26 mouse cellular contexts compared by ENCODE assay signal in genomic region chr16:70476161-70476560, GRCm38 (mm10).
"Had no signal": no experiment of that assay in that cellular context is flagged by ENCODE, and none has a peak within 500 bp of the region (broad histone marks: within the 10 kb centered on the region; RNA-seq: fewer than 3 reads in every experiment).

No protein-coding gene starts in this region.

- H3K4me2 ChIP-seq: heart, embryonic 12.5 days; hindbrain, embryonic 12.5 days; hindbrain, embryonic 14.5 days; intestine, embryonic 15.5 days; limb, embryonic 12.5 days; liver, embryonic 11.5 days; liver, embryonic 13.5 days; liver, embryonic 15.5 days had no signal

- ATAC-seq: hindbrain, embryonic 16.5 days; inflammation-experienced regulatory T-cells, adult 6 months; intestine, embryonic 15.5 days; intestine, postnatal 0 days had no signal

- DNase-seq: gastrocnemius, adult 2 months; gastrocnemius, postnatal 10 days; gastrocnemius, postnatal 25 days; heart, adult 18-20 months; heart, postnatal 10 days; heart, postnatal 4 days; kidney, adult 8-10 months; kidney, postnatal 10 days; kidney, postnatal 4 days; liver; liver, embryonic 13.5 days had no signal

- H3K27ac ChIP-seq: gastrocnemius, adult 2 months; heart, embryonic 10.5 days; hindbrain, embryonic 10.5 days; hindbrain, embryonic 12.5 days; hindbrain, embryonic 14.5 days; intestine, embryonic 15.5 days; layer of hippocampus, adult 2 months; left cerebral cortex, adult 2 months; limb, embryonic 10.5 days; limb, embryonic 12.5 days; liver, embryonic 13.5 days; liver, embryonic 15.5 days had no signal

- H3K27me3 ChIP-seq: heart, embryonic 12.5 days; hindbrain, embryonic 12.5 days; intestine, embryonic 15.5 days; limb, embryonic 12.5 days; liver, embryonic 13.5 days; liver, embryonic 15.5 days had no signal

- H3K9ac ChIP-seq: heart, embryonic 12.5 days; hindbrain, embryonic 12.5 days; hindbrain, embryonic 14.5 days; intestine, embryonic 15.5 days; limb, embryonic 12.5 days; liver, embryonic 13.5 days; liver, embryonic 15.5 days had no signal

- H3K4me3 ChIP-seq: gastrocnemius, adult 2 months; heart, embryonic 10.5 days; heart, embryonic 12.5 days; hindbrain, embryonic 10.5 days; hindbrain, embryonic 12.5 days; intestine, embryonic 15.5 days; layer of hippocampus, adult 2 months; left cerebral cortex, adult 2 months; limb, embryonic 10.5 days; limb, embryonic 12.5 days; liver, embryonic 13.5 days; liver, embryonic 15.5 days had no signal

- H3K36me3 ChIP-seq: heart, embryonic 10.5 days; heart, embryonic 12.5 days; hindbrain, embryonic 10.5 days; hindbrain, embryonic 12.5 days; intestine, embryonic 15.5 days; limb, embryonic 10.5 days; limb, embryonic 12.5 days; liver, embryonic 13.5 days; liver, embryonic 15.5 days had no signal

- H3K4me1 ChIP-seq: heart, embryonic 10.5 days; heart, embryonic 12.5 days; hindbrain, embryonic 10.5 days; hindbrain, embryonic 12.5 days; intestine, embryonic 15.5 days; limb, embryonic 10.5 days; limb, embryonic 12.5 days; liver, embryonic 13.5 days; liver, embryonic 15.5 days had no signal

- H3K9me3 ChIP-seq: heart, embryonic 10.5 days; heart, embryonic 12.5 days; hindbrain, embryonic 10.5 days; hindbrain, embryonic 12.5 days; intestine, embryonic 15.5 days; limb, embryonic 10.5 days; limb, embryonic 12.5 days; liver, embryonic 13.5 days; liver, embryonic 15.5 days had no signal
